Mouse (Mus musculus) frontal cortex, postnatal 25 days (tissue): ENCODE results near the gene Ttc7b.

Source experiments
- DNase-seq, 2 experiments: peaks; one replicate each; pipeline ENCODE4 v3.0.0; 2022; ENCODE audit warnings: low spot score in 2 of 2

Ttc7b gene

GRCm38 (mm10) chr12:100304280-100304679, 216.3 kb downstream of the Ttc7b start:
- DNase-seq, result no peak

- DNase-seq, result no peak
Measured at GRCm38 (mm10) chr12:100303141-100303540, 217.5 kb downstream of the Ttc7b start.

GRCm38 (mm10) chr12:100300446-100300845, 220.2 kb downstream of the Ttc7b start:
- no peak for DNase-seq

GRCm38 (mm10) chr12:100299322-100299726, 221.3 kb downstream of the Ttc7b start:
- no peak for DNase-seq

GRCm38 (mm10) chr12:100298788-100299187, 221.8 kb downstream of the Ttc7b start:
- DNase-seq, result no peak

- DNase-seq, result no peak
Measured at GRCm38 (mm10) chr12:100297961-100298360, 222.7 kb downstream of the Ttc7b start.

- DNase-seq, result no peak
Measured at GRCm38 (mm10) chr12:100294457-100294856, 226.2 kb downstream of the Ttc7b start.

- no peak for DNase-seq
Measured at GRCm38 (mm10) chr12:100293956-100294355, 226.7 kb downstream of the Ttc7b start.

GRCm38 (mm10) chr12:100290711-100291685, 229.6 kb downstream of the Ttc7b start:
- peak in 1 of 2 experiments; percentile 72 for DNase-seq

- DNase-seq, result no peak
Measured at GRCm38 (mm10) chr12:100290178-100290531, 230.5 kb downstream of the Ttc7b start.

- DNase-seq, result peak in 1 of 2 experiments; percentile 49
Measured at GRCm38 (mm10) chr12:100289267-100290177, 231.1 kb downstream of the Ttc7b start.

GRCm38 (mm10) chr12:100288018-100288417, 232.6 kb downstream of the Ttc7b start:
- no peak for DNase-seq

GRCm38 (mm10) chr12:100287565-100287964, 233.1 kb downstream of the Ttc7b start:
- no peak for DNase-seq

- no peak for DNase-seq
Measured at GRCm38 (mm10) chr12:100283283-100283682, 237.3 kb downstream of the Ttc7b start.

- no peak for DNase-seq
Measured at GRCm38 (mm10) chr12:100282025-100282885, 238.4 kb downstream of the Ttc7b start.

- no peak for DNase-seq
Measured at GRCm38 (mm10) chr12:100280972-100281794, 239.4 kb downstream of the Ttc7b start.

GRCm38 (mm10) chr12:100279898-100280297, 240.7 kb downstream of the Ttc7b start:
- DNase-seq, result no peak

GRCm38 (mm10) chr12:100278358-100278757, 242.3 kb downstream of the Ttc7b start:
- DNase-seq, result no peak

GRCm38 (mm10) chr12:100277534-100277905, 243.1 kb downstream of the Ttc7b start:
- DNase-seq, result no peak
